Mouse (Mus musculus): ENCODE results near the gene Fam184a. TPM values are rescaled to one million over a fixed set of nuclear protein-coding genes. Genes with fewer than 3 reads are reported as not detected.

The Fam184a gene
- polyA plus RNA-seq (2012; rRNA removed) (0.18 and 0.21 TPM in 2 replicates), polyA plus RNA-seq (2014; fragmentation: Nextera tagmentation; extraction: Ambion mirVana) (0.11 and 0.19 TPM in 2 replicates)

- Histone ChIP-seq H3K4me2 (ENCODE audit: low read depth) (peak within 1 kb of the TSS; percentile 62), H3K27ac (no peak within 1 kb of the TSS), H3K4me3 (ENCODE audit: insufficient read depth in 1 of 2, low read depth in 2 of 2, low read length in 2 of 2) (peak within 1 kb of the TSS; percentile 36 to 46), H3K4me1 (replicated peaks; ENCODE audit: control insufficient read depth in 2 of 2, insufficient read depth in 2 of 2, low read length in 1 of 2) (no peaks in the 10 kb centered on the region), H3K27me3 (ENCODE audit: control insufficient read depth, insufficient read depth, low read length) (peaks cover 21% of the 10 kb centered on the region), H3K9me3 (ENCODE audit: control insufficient read depth, low read length) (no peaks in the 10 kb centered on the region), H3K9ac (replicated peaks) (no peak within 1 kb of the TSS), H3K36me3 (replicated peaks; ENCODE audit: control insufficient read depth, insufficient read depth, low read depth) (no peaks in the 10 kb centered on the region)
- WGBS (ENCODE audit: insufficient replicate concordance): 8% methylated on average over 58 of the region's 71 CpGs
- DNase-seq (ENCODE audit: low read depth in 3 of 3, low spot score in 3 of 3) (no peak), ATAC-seq (ENCODE audit: insufficient read depth) (no peak)
- no peak for TF ChIP-seq CTCF (IDR thresholded peaks at IDR 0.05; ENCODE audit: low read depth)
- TF ChIP-seq EP300 (IDR thresholded peaks at IDR 0.05; ENCODE audit: low read depth): no peak
These were observed at the start of gene Fam184a for GRCm38 (mm10) chr10:53750955-53751652. TSS of gene Fam184a (minus strand) at chr10:53751123.

GRCm38 (mm10) chr10:53796258-53796581 lies 45.3 kb upstream of the Fam184a start:
- Histone ChIP-seq H3K27ac (no peak overlapping the region), H3K9ac (replicated peaks) (no peak overlapping the region), H3K4me1 (replicated peaks; ENCODE audit: control insufficient read depth in 2 of 2, insufficient read depth in 2 of 2, low read length in 1 of 2) (no peaks in the 10 kb centered on the region), H3K9me3 (ENCODE audit: control insufficient read depth, low read length) (no peaks in the 10 kb centered on the region), H3K36me3 (replicated peaks; ENCODE audit: control insufficient read depth, insufficient read depth, low read depth) (no peaks in the 10 kb centered on the region), H3K27me3 (ENCODE audit: control insufficient read depth, insufficient read depth, low read length) (no peaks in the 10 kb centered on the region), H3K4me2 (ENCODE audit: low read depth) (no peak overlapping the region), H3K4me3 (ENCODE audit: insufficient read depth in 1 of 2, low read depth in 2 of 2, low read length in 2 of 2) (no peak overlapping the region)
- DNase-seq (ENCODE audit: low read depth in 3 of 3, low spot score in 3 of 3) (no peak), ATAC-seq (ENCODE audit: insufficient read depth) (no peak)
- 57% methylated on average over 1 of the region's 1 CpGs for WGBS (ENCODE audit: insufficient replicate concordance)
- TF ChIP-seq CTCF (IDR thresholded peaks at IDR 0.05; ENCODE audit: low read depth) (no peak), EP300 (IDR thresholded peaks at IDR 0.05; ENCODE audit: low read depth) (no peak)

- TF ChIP-seq EP300 (IDR thresholded peaks at IDR 0.05; ENCODE audit: low read depth) (no peak), CTCF (IDR thresholded peaks at IDR 0.05; ENCODE audit: low read depth) (peak; percentile 6; the same call in 1 of the 2 replicates)
- Histone ChIP-seq H3K27me3 (ENCODE audit: control insufficient read depth, insufficient read depth, low read length) (no peaks in the 10 kb centered on the region), H3K4me3 (ENCODE audit: insufficient read depth in 1 of 2, low read depth in 2 of 2, low read length in 2 of 2) (no peak overlapping the region), H3K4me1 (replicated peaks; ENCODE audit: control insufficient read depth in 2 of 2, insufficient read depth in 2 of 2, low read length in 1 of 2) (no peaks in the 10 kb centered on the region), H3K9me3 (ENCODE audit: control insufficient read depth, low read length) (no peaks in the 10 kb centered on the region), H3K36me3 (replicated peaks; ENCODE audit: control insufficient read depth, insufficient read depth, low read depth) (no peaks in the 10 kb centered on the region), H3K4me2 (ENCODE audit: low read depth) (no peak overlapping the region), H3K27ac (no peak overlapping the region), H3K9ac (replicated peaks) (no peak overlapping the region)
- no peak for ATAC-seq (ENCODE audit: insufficient read depth)
- 7% methylated on average over 2 of the region's 2 CpGs for WGBS (ENCODE audit: insufficient replicate concordance)
- DNase-seq (ENCODE audit: low read depth in 3 of 3, low spot score in 3 of 3): no peak
These were observed 44.8 kb upstream of the Fam184a start for GRCm38 (mm10) chr10:53795567-53796257.

- Histone ChIP-seq H3K9ac (replicated peaks) (no peak overlapping the region), H3K36me3 (replicated peaks; ENCODE audit: control insufficient read depth, insufficient read depth, low read depth) (no peaks in the 10 kb centered on the region), H3K4me1 (replicated peaks; ENCODE audit: control insufficient read depth in 2 of 2, insufficient read depth in 2 of 2, low read length in 1 of 2) (no peaks in the 10 kb centered on the region), H3K27ac (no peak overlapping the region), H3K4me2 (ENCODE audit: low read depth) (no peak overlapping the region), H3K9me3 (ENCODE audit: control insufficient read depth, low read length) (no peaks in the 10 kb centered on the region), H3K4me3 (ENCODE audit: insufficient read depth in 1 of 2, low read depth in 2 of 2, low read length in 2 of 2) (no peak overlapping the region), H3K27me3 (ENCODE audit: control insufficient read depth, insufficient read depth, low read length) (no peaks in the 10 kb centered on the region)
- no peak for TF ChIP-seq CTCF (IDR thresholded peaks at IDR 0.05; ENCODE audit: low read depth)
- 51% methylated on average over 2 of the region's 2 CpGs for WGBS (ENCODE audit: insufficient replicate concordance)
- ATAC-seq (ENCODE audit: insufficient read depth) (no peak), DNase-seq (ENCODE audit: low read depth in 3 of 3, low spot score in 3 of 3) (no peak)
These were observed 40.4 kb upstream of the Fam184a start for GRCm38 (mm10) chr10:53791281-53791680.

GRCm38 (mm10) chr10:53776591-53776990 lies 25.7 kb upstream of the Fam184a start:
- Histone ChIP-seq H3K4me3 (ENCODE audit: insufficient read depth in 1 of 2, low read depth in 2 of 2, low read length in 2 of 2) (no peak overlapping the region), H3K4me1 (replicated peaks; ENCODE audit: control insufficient read depth in 2 of 2, insufficient read depth in 2 of 2, low read length in 1 of 2) (no peaks in the 10 kb centered on the region), H3K4me2 (ENCODE audit: low read depth) (no peak overlapping the region), H3K36me3 (replicated peaks; ENCODE audit: control insufficient read depth, insufficient read depth, low read depth) (no peaks in the 10 kb centered on the region), H3K27me3 (ENCODE audit: control insufficient read depth, insufficient read depth, low read length) (no peaks in the 10 kb centered on the region), H3K9me3 (ENCODE audit: control insufficient read depth, low read length) (no peaks in the 10 kb centered on the region), H3K27ac (no peak overlapping the region), H3K9ac (replicated peaks) (no peak overlapping the region)
- no peak for TF ChIP-seq EP300 (IDR thresholded peaks at IDR 0.05; ENCODE audit: low read depth)
- WGBS (ENCODE audit: insufficient replicate concordance): 60% methylated on average over 2 of the region's 2 CpGs
- ATAC-seq (ENCODE audit: insufficient read depth) (no peak), DNase-seq (ENCODE audit: low read depth in 3 of 3, low spot score in 3 of 3) (no peak)
